Mouse (Mus musculus) hindlimb bud, embryonic 11.5 days (tissue): ENCODE measurements around the gene Celf6.

ENCODE experiments used
- DNase-seq: peaks from one replicate; pipeline ENCODE4 v3.0.0-alpha.2; 2012; ENCODE audit warnings: low read depth, low spot score; ENCODE audit errors: extremely low spot score

Celf6 gene

DNA sequence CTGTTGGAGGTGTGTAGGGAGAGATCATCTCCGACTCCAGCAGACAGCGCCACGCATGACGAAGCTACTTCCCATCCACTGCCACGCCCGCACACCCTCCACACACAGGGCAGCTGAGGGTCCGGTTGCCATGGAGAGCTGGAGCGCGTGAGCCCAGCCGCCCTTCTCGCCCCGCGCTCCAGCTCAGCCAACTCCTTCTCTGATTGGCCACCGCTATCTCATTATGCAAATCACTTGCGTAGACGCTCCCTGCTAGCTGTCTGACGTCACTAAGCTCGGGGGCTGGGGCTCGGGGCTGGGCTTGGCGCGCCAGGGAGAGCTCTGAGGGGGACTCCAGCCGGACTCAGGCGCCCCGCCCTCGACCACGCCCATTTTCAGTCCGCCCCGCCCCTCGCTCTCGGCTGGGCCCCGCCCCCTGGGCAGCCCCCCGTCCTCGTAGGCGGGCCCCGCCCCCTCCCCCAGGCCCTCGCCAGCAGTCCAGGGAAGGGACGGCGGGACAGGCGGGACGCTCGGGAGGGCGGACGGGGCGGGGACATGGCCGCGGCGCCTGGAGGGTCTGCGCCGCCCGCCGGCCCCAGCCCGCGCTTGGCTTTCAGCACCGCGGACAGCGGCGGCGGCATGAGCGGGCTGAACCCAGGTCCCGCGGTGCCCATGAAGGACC, at the start of gene Celf6:
TSS of gene Celf6 (plus strand) at position 74 of the 661 bp plus-strand sequence.
- peak; percentile 86 for DNase-seq

DNA sequence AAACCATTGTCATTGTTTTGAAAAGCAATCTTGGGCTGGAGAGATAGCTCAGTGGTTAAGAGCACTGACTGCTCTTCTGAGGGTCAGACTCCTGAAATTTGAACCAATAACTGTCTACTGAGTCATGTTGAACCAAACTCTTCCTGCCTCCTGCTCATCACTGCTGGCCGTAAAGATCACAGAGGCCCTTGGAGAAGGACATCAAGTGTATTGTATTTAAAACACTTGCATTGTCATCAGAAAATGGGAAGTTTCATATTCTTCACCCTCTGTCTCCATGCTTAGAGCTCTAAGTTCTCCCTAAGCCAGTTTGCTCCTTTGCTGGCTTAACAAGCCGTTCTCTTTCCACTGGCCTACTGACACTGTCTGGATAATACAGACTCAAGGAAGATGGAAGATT, 49.4 kb upstream of the Celf6 start:
- DNase-seq, result no peak

DNA sequence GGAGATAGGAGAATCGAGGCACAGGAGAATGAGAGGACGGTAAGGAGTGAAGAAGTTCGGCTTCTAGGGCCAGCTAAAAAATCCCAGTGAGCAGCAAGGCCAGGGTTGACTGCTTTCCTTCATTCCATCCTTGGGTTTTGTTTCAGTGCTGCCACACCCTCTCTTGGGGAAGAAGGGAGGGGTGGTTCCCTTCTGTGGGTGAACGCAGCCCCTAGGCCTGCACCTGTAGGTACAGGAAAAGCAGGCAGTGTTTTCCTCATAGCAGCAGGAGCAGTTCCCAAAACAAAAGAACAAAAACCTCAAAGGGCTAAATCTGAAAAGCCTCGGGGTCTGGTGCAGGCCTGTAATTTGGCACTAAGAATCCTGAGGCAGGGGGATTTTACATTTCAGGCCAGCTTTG, 46.1 kb upstream of the Celf6 start:
- no peak for DNase-seq

DNA sequence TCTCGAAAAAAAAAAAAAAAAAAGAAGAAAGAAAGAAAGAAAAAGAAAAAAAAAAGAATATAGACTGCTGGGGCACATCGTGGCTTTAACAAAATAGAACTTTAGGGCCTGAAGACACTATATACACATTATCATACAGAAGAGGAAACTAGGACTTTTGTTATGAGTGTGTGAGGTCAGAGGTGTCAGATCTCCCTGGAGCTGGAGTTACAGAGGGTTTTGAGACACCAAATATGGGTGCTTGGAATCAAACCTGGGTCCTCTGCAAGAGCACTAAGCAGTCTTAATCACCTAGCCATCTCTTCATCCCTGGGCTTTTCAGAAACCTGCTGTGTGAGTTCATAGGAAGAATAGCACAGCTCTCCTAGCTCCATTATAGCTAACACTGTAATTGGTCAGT, 44.3 kb upstream of the Celf6 start:
- no peak for DNase-seq

DNA sequence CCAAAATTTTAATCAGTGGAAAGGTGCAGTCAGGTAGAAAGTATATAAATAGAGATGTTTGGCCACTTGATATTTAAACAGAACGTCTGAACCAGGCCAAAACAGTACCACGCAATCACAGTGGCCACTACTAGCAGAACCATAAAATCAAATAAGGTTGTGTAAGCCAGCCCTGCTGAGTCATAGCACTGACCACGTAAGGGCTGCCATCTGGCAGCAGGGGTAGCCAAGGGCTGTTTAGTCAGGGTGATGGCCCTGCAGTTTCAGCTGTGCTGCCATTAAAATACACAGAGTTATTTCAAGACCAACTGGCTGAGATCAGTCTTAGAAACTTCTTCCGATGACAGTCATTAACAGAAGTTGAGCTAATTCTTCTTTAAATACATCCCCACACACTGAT, 43.8 kb upstream of the Celf6 start:
- no peak for DNase-seq

DNA sequence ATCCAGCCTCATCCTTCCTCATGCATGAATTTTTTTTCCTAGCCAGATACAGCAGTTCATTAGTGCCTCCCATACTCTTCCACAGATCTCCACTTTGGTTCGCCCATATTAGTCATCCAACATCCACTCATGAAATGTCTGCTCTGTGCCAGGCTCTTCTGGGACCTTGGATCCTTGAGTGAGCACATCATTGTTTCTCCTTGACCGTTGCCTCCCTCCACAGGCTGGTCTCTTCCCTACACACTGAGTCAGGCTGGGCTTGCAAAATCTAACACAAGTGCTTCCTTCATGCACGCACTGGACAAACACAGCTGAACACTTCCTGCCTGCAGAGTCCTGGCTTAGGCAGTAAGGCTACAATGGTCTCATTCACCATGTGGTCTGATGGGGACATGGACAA, 40.1 kb upstream of the Celf6 start:
- DNase-seq, result no peak

DNA sequence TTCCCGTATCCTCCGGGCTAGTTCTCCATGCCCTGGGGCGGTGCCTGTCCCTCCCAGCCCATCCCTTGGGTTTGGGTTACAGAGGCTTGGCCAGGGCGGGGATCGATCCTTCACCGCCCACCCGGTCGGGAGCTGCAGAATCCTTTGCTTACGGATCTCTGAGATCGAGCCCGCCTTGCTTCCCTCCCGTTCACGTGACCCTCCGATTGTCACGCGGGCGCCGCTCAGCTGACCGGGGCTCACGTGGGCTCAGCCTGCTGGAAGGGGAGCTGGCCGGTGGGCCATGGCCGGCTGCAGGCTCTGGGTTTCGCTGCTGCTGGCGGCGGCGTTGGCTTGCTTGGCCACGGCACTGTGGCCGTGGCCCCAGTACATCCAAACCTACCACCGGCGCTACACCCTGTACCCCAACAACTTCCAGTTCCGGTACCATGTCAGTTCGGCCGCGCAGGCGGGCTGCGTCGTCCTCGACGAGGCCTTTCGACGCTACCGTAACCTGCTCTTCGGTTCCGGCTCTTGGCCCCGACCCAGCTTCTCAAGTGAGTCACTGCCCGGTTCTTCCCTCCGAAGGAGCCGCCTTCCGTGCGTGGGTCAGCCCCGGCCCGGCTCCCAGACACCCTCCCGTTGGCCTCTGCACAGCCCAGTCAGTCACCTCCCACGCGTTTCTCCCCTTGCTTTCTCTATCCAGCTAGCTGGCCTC, 38.1 kb upstream of the Celf6 start, which contains the start of the genes Hexa and Tmem202:
TSS of gene Hexa (plus strand) at position 100 of the 697 bp plus-strand sequence.
TSS of gene Tmem202 (minus strand) at position 407 of the 697 bp plus-strand sequence.
- DNase-seq, result peak; percentile 42

DNA sequence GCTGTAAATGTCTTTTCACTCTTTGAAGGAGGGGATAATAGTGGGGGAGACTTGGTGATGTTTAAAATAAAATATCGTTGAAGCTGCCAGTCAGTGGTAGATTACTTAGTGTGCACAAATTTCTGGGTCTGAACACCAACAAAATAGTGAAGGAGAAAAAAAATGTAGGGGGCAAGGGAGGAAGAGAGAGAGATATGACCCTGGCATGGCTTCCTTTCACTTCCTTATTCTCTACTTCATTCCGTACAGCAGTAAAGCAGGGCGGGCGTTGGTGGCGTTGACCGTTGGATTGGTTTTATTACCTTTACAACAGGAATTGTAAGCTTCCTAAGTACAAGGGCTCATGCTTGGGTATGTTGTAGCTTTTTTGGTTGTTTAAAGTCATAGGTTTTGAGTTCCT, 36.1 kb upstream of the Celf6 start:
- no peak for DNase-seq

DNA sequence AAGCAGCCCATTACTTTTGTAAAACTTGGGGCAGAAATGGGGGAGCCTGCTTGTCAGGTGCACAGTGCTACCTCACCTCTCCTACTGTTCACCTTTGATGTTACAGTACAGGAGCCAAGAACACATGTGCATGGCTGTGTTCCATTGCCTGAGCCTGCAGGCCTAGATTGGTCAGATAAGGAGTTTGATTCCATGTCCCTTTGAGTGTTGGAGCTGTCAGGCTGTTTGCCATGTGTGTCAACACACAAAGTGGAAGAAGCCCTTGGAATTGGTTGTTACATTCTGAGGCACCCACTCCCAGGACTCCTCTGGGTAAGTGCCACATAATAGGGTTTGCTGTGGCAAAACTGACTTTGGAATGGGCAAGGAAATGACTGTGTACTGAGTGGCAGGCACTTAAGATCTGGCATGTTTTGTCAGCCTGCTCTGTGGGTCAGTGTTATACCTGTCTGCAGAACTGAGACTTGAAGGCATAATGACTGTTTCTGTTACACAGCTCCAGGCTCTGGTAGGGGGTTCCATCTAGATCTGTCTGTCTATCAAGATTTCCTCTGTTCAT, 34.9 kb upstream of the Celf6 start:
- DNase-seq, result no peak

DNA sequence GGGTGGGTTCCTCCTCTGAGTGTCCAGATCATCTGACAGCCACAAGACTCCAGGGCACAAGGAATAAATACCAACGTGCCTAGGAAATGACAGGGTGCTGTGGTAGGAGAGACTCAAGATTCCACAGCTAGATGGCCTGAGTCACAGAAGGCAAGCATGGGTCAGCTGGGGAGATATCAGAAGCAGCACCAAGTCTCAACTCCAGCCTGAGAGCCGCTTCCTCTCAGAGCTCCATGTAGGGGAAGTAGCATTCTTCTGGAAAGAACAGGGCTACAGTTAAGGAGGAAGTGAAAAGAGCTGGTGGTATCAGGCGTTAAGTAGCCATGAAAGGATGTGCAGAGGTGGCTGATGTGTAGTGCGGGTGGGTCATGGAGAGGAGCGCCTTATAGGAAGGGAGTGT, 33.0 kb upstream of the Celf6 start:
- no peak for DNase-seq

DNA sequence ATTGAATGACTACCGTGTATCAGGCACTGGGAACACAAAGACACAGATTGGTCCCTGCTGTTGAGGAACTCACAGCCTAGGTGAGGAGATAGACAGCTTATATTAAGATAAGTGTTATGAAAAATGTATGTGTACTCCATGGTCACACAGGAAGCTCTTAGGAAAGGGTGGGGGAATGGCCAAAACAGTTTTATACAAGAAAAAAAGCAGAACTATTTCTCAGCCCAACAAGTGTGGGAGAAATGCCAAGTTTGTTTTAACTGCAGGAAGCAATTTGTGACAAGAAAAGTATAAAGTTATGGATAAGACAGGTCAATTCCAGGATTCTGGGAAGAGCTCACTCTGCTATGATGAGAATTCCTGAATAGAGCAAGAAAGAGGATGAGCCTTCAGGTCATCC, 29.8 kb upstream of the Celf6 start:
- no peak for DNase-seq

DNA sequence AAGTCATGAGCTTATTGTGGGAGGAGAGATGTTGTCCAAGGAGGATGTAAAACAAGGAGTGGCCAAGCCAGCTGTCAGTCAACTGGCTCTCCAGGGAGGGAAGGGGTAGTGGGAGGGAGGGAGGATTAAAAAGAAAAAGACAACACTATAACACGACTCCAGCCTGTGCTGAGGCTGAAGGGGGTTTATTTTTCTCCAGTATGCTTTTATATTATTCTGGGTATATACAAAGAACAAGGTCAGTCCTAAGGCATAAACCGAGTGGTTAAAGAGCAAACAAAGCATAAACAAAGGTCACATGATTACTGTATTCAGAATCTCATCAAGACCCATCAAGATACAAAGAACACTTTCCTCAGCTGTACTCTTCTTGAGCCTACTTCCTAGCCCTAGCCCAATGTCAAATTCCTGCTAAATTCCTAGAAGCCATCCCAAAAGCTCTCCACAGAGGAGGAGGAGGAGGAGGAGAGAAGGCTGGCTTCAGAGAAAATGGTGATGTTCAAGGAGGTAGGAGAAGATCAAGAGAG, 28.7 kb upstream of the Celf6 start:
- no peak for DNase-seq

DNA sequence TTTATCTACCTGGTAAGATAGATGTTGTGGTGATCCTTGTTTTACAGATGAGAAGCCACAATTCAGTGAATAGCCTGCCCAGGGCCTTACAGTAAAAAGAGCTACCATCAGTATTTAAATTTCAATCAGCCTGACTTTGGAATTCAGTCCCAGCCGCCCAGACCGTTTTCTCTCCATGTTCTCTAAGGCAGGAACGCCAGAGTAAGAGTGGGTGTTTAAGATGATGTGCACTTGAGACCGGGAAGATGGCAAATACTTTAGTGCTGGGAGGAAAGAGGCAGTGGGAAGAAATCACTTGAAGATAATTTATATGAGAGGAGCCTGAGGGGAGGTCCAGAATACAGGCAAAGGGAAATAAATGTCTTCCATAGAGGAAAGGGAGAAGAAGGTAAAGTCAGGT, 27.6 kb upstream of the Celf6 start:
- no peak for DNase-seq

DNA sequence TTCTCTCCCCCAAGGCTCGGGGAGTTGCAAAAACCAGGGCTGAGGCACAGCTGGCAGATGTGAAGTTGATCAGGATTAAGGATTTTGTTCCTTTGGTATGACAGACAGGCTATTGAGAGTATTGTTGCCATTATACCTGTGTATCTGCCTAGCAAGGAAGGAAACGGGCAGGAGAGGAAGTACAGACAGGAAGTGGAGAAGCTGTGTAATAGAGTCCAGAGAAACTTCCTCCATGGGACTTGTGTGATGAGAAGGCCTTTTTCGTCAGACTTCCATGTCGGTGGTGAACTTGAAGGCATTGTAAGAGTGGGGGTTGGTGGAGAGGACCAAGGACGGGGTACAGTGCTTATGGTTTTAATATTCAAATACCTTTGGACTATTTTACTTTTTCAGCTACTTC, 26.7 kb upstream of the Celf6 start:
- no peak for DNase-seq

DNA sequence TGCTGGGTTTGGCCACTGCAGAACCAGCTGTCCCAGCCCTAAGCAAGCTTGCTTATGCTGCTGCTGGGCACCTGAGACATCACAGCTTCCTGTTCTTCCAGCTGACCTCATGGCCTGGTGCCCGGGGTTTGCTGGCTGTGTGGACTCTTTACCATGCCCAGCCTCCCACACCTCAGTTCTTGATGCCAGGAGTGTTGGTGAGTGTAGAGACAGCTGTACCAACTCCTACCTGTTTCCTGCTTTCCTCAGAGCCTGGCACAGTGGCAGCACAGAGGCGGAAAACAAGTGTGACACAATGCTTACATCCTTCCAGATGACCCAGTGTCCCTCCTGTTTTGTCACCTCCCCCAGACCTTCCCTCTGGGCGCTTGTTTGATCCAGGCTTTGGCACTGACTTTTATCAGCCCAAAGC, 26.1 kb upstream of the Celf6 start:
- no peak for DNase-seq

DNA sequence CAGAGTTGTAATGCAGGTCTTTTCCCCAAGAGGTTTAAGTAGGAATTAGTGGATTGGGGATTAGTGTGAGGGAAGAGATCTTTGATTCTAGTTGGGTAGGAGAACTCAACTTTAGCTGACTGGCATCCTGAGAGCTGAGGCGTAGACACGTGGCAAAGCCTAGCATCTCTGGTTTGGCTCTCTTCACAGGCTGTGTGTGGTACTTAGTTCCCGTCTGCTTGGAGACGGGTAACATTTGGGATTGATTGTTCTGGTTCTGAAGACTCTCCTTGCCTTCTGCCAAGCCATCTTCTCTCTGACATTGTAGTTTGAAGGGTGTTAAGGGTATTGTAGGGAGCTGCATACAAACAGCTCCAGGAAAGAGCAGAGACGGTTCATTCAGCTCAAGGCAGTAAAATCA, 25.1 kb upstream of the Celf6 start:
- DNase-seq, result no peak

DNA sequence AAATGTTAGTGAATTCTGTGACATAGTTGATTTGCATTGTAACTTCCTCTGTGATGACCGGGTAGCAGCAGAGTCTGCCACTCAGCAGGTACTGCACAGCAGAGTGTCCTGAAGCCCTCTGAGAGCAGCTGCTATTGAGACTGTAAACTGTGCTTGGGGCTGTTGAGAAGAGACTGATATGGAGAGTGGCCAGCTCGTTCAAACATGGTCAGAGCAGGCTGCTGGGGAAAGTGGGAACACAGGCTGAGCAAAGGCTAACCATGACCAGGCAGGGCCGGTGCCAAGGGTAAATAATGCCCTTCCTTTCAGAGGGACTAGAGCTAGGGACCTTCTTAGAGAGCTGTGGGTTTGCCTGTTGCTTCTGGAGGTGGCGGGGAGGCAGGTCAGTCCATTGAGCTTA, 24.0 kb upstream of the Celf6 start:
- DNase-seq, result no peak

DNA sequence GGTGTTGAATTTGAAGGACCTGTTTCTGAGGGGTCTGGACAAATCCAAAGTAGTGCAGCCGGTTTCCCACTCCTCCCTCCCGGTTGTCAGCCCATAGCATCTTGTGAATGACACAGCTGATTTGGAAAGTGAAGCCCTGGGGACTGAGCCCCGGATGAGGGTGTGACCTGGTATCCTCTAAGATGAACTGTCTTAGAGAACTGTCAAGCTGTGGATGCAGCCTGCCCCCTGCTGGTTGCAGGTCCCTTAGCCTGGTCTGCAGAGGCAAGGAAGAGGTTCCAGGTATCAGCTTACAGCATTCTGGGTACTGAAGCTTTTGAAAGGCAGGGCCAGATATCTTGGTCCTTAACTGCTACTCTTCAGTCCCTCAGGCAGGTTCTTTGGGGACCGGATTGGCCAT, 12.1 kb upstream of the Celf6 start:
- no peak for DNase-seq

DNA sequence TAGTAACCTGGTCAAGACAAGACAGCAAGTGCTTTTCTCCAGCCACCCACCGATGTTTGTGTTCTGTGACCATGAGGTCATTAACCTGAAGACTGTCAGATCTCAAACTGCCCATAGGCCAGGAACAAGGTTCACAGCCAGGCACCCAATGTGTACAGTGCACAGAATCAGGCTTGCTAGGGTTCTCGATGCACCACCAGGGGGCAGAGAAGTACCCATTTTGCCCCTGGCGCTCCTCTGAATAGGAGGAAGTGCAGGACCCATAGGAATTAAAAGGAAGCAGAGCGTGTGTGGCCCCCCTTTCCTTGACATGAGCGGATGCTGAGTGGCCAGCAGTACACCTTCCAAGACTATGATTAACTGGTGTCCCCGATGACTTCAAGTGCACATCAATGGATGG, 10.6 kb upstream of the Celf6 start:
- DNase-seq, result no peak

DNA sequence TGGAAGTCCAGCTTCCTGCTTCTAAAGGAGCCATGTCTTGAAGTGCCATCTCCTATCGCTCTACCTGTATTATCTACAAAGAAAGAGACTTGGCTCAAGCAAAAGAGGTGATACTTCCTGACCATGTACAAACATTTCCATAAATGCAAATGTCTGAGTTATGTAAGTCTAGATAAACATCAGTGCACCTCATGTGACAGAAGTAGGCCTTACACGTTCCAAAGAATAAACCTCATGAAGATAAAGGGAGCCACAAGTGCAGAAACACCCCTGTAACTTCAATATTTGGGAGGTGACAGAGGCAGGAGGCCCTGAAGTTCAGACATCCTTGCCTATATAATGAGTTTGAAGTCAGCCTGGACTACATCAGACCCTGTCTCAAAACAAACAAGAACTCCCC, 5.9 kb upstream of the Celf6 start:
- DNase-seq, result no peak

DNA sequence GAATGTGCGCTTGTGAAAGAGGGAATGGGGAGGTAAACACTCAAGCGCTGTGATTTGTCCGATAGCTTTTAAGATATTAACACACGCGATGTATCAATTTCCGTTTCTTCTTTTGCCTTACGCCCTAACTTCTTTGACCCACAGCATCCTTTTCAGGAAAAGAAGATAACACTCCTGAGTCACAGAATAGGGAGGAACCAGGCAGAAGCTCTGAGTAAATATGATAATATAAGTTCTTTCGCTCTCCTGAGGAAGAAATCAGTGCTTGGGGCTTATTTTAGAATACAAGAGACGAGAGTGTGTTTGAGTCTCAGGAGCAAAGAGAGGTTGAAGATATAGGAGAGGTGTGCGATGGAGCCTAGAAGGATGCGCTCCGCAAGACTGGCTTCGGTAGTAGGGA, 316 bp upstream of the Celf6 start:
- no peak for DNase-seq

DNA sequence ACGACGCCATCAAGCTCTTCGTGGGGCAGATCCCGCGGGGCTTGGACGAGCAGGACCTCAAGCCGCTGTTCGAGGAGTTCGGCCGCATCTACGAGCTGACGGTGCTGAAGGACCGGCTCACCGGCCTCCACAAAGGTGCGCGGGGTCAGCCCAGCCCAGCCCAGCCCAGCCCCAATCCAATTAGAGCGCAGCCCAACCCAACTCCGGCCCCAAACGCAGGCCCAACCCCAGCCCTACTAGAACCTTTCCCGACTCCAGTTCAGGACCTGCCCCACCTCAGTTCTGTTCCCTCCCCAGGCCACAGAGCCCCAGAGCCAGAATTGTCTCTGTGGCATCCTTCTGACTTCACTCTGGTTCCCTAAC, 769 bp downstream of the Celf6 start:
- no peak for DNase-seq
